Mouse (Mus musculus): Measurements from ENCODE around the gene Opcml.

- TF ChIP-seq CTCF (conservative IDR thresholded peaks at IDR 0.05; ENCODE audit: low read length) (no peak), POU5F1 (IDR thresholded peaks at IDR 0.05; ENCODE audit: borderline replicate concordance, low read length) (no peak), NANOG (IDR thresholded peaks at IDR 0.05; ENCODE audit: borderline replicate concordance, low read length) (no peak)
Measured at GRCm38 (mm10) chr9:27814161-27814560, 23.6 kb downstream of the Opcml start.
